Mouse (Mus musculus) large intestine, adult 2 months (tissue): ENCODE data around the gene Abca1. TPM values are rescaled to one million over a fixed set of nuclear protein-coding genes. Genes with fewer than 3 reads are reported as not detected.

Source experiments
- DNase-seq: peaks from one replicate; pipeline ENCODE4 v3.0.0-alpha.2; 2012; ENCODE audit warnings: low read depth, low spot score
- WGBS: fragments of 180-500 bp; shearing (Covaris S2); methylation state at CpG from one replicate; pipeline ENCODE4 v1.1.7; 2018; 5-methylcytosine and 5-hydroxymethylcytosine counted together
- polyA plus RNA-seq: library from polyadenylated mRNA; depleted of rRNA; stranded (reverse); fragments of >200 nt; gene quantifications from 2 replicates; pipeline ENCODE4 v1.2.3, GENCODE M21; 2012

Abca1 gene
- polyA plus RNA-seq, 1 experiment, result 1.5 TPM

DNA sequence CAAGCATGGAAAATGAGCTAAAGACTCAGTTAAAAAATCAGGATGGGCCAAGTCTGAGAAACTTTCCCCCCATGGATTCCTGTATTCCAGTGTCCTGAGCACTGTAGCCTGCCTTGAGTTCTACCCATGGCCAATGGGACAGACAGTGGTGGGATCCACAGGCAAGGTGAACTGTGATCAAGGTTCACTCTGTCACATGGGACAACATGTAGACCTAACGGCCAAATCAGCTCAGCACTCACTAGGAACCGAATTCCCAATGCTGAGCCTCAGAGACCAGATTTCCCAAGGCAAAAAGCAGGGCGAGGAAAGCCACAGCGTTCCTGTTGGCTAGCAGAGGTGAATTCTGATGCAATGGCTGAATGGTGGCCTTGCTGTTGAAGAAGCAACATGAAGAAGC lies 64.8 kb downstream of the Abca1 start:
- 85% methylated on average over 4 of the region's 4 CpGs for WGBS
- DNase-seq, result no peak

DNA sequence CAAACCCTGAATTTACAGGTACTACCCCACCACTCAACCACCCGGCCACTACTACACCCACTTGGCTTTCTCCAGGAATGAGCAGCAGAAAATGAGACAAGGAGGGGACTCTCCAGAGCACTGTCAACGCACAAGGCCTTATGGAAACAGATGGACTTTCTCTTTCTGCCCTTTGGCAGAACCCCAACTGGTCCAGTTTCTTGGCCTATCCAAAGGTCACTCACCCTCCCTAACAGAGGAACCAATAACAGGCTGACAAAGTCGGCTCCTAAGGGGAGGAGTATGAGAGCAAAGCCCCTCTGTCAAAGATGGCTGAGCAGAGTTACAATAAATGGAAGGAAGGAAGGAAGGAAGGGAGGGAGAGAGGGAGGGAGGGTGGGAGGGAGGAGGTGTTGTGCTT lies 65.4 kb downstream of the Abca1 start:
- DNase-seq, result no peak
- 49% methylated on average over 3 of the region's 3 CpGs for WGBS

DNA sequence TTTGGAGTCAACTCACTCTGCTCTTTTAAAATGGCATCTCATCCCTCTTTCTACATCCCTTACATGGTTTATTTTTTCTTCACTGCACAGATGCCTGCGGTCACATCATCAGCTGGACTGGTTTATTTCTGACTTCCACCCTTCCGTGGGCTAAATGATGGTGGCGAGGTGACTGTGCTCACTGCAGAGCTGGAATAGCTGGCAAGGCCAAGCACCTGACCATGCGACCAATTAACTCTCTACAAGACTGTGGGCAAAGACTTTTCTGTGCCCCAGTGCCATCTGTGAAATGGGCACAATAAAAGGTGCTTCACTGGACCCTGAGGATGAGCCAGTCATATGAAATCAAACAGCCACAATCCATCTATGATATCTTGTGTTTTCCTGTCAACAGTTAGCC lies 66.1 kb downstream of the Abca1 start:
- no peak for DNase-seq
- WGBS, result 93% methylated on average over 4 of the region's 4 CpGs

DNA sequence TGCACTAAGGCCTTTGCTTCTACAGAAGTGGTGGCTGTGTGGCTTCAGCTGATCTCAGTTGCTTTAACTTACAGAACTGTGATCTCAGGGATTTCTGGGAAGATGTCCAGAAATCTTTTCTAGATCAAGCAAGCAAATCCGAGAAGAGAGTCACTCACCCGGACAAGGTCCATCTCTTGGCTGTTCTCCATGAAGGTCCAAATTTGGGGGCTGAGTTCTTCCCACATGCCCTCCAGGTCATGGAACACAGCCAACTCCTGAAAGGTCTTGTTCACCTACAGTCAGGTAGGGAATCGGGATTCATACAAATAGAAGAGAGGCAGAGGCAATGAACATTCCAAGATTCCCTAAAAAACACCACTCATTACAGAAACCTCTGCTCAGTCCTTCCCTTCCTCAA lies 70.1 kb downstream of the Abca1 start:
- WGBS, result 69% methylated on average over 3 of the region's 3 CpGs
- DNase-seq, result no peak

DNA sequence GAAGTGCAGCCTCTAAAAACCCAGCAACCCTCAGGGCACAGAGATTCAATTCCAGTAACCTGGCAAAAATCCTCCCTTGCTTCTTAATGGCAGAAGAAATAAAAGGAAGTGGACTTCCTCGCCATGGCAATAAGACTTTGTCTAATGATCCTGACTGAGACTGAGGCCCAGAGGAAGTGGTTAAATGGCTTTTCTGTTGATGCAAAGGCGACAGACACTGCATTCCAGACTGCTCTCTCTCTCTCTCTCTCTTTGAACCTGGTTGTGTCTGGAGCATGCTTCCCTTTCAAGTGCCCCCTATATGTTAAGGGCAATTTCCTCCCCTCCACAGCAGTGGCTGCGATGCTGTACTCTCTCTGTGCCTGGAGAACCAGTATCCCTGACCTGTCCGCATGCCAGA lies 70.7 kb downstream of the Abca1 start:
- 64% methylated on average over 4 of the region's 4 CpGs for WGBS
- DNase-seq, result no peak

DNA sequence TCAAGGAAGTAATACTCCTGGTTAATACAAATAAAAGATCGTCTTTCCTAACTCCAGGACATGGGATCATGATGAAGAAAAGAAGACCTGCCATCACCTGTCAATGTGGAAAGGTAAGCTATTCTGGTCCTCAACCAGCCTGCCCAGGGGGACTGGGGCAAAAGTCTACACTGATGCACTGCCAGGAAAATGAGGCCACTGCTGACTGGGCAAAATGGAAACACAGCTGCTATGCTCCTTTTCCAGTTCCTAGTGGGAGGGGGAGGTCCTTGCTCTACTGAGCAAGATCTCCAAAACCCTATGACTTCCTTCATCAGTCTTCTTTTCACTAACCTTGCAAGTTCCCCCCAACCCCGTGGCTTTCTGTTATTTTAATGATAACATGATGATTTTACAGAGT lies 73.1 kb downstream of the Abca1 start:
- DNase-seq, result no peak
- 72% methylated on average over 2 of the region's 2 CpGs for WGBS

DNA sequence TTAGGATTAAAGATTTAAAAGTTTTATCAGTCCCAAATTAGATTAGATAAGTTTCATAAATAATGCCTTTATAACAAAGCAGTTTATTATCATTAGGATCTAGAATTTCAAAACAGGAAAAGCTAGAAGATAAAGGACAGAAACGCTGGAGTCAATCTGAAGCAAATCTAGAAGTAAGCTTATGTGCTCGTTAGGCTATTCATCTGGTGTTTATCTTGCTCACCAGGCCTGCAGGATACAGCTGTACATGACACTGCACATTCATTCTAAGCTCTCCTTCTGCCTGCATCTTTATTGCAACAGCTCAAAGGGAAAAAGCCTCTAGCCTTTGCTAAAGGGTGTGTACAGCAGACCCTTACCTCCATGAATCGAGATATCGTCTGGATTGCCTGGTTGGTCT lies 74.1 kb downstream of the Abca1 start:
- DNase-seq, result no peak
- WGBS, result 59% methylated on average over 4 of the region's 4 CpGs

DNA sequence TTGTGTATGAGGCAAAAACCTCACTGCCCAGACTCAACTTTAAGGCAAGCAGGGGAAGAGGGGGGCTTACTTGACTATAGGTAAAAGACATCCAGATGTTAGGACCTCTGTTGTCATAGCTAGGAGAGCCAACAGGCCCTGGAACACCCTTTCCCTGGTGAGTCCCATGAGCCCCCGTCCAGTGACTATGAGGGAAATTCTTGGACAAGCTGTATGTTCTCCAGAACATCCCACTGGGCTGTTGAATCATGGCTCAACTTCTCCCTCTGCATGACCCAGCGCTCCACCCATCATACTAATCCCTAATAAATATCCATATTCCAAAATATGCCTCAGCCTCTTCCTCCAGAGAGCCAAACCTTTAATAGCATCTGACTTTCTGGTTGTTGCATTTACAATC lies 76.6 kb downstream of the Abca1 start:
- no peak for DNase-seq
- WGBS, result 87% methylated on average over 2 of the region's 2 CpGs

DNA sequence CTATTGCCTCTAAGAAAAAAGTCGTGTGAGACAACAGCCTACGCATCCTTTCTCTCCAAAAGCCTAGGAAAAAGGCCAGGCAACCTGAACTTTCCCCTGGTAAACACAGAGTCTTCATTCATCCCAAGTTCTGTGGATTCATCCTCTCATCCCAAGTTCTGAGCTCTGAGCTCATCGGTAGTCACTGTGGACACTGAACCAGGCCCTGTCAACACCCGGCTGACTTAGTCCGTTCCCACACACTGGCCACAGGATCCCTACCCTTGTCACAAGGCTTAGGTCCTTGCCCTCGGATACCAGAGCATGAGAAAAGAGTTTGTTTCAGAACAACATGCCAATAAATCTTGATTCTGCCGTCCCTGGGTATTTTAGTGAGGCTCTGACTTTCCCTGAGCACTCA lies 77.2 kb downstream of the Abca1 start:
- 81% methylated on average over 7 of the region's 7 CpGs for WGBS
- no peak for DNase-seq

DNA sequence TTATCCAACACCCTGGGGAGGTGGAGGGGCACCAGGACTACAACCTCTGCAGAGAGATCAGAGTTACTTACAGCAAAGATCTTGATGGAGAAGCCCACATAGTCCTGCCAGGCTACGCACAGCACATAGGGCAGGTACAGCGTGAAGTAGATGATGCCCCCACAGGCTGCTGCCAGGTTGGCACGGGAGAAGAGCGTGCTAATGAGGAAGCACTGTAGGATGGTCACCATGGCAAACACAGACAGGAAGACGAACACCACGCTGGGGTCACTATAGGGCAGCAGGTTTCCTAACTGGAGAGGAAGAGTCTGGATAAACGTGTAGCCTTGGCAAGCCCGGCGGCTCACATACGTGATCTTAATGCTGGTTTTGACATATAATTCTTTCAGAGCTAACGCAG lies 77.8 kb downstream of the Abca1 start:
- DNase-seq, result no peak
- WGBS, result 86% methylated on average over 11 of the region's 11 CpGs

DNA sequence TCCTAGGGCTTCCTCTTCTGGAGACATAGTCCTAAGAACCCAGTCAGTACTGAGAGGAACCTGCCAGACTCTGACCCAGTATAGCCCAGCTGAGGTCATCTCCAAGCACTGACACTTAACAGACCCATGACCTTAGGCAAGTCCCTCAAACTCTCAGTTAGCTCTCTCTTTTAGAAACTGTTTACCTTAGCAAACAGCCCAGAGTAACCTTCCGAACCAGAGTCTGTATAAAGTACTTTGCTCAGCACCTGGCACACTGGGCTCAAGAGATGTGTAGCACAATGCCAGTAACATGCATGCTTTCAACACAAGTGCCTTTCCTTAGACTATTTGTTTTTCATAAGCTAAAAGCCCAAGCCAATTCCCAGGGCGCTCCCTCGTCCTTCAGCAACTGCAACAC lies 79.4 kb downstream of the Abca1 start:
- WGBS, result 81% methylated on average over 3 of the region's 3 CpGs
- no peak for DNase-seq

DNA sequence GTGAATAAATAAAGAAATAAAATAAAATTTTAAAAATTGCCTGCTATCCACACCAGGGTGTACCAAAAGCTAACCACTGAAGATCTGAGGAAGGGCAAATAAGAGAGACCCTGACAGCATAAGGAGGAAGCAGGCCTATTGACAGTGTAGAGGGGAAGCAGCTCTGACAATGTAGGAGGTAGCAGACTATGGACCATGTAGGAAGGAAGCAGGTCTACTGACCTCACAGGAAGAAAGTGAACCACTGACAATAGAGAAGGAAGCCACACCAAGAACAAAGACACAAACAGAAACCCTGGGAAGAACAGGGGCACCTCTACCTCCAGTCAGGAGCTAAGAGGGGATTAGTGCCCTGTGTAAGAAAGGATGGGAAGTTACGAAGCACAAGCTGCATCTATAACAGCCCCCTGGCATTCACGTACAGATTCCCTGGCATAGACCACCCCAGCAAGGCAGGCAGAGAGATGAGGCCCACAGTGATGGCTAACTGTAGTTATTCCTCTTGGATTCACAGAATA lies 80.8 kb downstream of the Abca1 start:
- no peak for DNase-seq
- 87% methylated on average over 2 of the region's 2 CpGs for WGBS

DNA sequence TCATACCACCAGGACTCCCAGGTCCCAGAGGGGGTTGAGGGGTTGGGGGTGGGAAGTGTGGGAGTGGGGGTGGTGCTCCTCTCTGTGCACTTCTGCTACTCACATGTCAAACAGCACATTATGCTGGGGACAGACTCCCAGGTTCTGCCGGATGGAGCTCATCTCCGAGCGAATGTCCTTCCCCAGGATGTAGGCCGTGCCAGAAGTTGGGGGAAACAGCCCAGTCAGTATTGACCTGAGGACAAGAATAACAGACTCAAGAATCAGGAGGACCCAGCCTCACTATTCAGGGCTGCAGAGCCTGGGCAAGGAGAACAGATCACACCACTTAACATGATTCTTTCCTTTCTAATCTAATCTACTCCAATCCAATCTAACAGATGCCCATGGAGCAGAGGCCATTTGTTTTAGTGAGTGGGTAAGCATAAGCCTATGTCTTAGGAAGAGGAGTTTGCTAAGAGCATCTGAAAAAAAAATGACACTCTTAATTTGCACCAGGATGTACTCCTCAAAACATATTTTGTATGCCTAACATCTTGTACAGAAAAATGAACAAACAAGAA lies 82.8 kb downstream of the Abca1 start:
- 96% methylated on average over 4 of the region's 4 CpGs for WGBS
- no peak for DNase-seq

DNA sequence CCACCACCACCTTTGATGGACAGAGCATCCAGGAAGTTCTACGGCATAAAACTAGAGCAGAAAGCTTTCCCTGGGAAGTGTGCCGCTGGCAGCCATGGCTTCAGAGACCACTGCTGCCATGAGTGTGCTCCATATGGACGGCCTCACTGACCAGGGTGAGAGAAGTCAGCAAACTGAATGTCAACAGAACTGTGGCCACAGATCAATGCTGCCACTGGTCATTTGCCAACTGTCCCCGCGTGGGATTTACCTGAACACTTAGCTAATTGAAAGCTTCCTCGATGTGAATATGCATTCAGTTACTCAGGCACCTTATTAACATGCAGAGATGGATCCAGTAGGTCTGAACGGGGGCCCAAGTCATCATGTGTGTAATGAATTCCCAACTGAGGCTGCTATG lies 86.7 kb downstream of the Abca1 start:
- no peak for DNase-seq
- WGBS, result 95% methylated on average over 7 of the region's 7 CpGs

DNA sequence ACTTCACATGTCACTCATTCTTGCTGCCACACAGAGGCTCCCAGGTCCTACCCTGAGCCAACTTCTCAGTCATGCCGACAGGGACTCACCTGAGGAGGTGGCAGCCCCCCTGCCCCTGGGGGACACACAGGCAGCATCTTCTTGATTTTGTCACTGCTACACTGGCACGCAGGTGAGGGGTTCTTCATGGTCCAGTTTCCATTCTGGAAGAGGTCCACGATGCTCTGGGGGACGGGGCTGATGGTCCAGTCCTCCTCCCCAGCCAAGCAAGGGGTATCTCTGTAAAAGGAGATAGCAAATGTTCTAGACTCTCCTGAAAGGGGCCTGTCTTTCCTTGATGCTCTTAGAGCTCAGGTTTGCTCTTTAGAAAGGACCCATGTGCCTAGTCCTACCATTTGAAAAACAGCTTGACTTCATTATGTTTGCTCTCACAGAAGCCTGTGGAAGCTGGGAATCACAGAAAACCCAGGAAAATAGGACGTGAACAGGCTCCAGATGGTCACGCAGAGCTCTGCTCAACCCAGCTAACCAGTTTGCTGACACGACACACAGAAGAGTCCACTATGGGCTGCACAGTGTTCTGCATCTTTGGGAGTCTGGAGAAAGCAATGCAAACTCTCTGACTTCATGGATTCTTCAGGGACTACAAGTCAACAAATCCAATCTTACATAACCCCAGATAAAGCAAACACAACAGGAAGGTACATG lies 97.2 kb downstream of the Abca1 start:
- WGBS, result 86% methylated on average over 7 of the region's 7 CpGs
- no peak for DNase-seq

DNA sequence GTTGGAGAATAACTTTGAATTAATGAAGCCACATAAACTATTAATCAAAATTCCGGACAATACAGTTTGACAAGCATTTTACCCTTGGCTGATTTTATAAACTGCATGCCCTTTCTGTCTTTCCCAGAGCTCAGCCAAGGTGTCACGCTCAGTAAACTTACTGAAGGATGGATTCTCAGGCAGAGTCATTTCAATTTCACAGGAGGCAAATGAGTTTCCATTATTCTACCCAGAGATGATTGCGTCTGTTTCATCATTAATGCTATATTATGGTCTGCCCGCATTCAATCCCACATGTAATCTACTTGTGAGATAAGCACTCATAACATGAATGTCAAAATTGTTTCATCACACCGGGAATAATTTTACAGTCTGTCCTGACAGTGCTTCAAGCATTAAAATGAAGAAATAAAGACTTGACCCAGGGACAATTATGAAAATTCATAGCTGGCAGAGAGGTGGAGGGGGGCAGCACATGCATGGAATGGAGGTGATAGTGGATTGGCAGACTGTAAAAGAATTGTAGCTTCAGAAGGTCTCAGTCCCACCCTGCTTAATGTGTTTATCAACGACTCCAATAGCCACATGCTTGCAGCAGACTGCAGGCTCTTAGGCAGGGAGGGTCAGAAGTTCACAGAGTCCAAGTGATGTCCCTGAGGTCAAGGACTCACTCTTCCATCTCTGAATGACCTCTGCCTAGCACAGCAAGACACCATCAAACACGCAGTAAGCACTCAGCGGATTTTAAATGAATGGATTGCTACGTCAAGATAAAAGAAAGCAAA lies 113.3 kb downstream of the Abca1 start:
- 75% methylated on average over 9 of the region's 9 CpGs for WGBS
- no peak for DNase-seq

DNA sequence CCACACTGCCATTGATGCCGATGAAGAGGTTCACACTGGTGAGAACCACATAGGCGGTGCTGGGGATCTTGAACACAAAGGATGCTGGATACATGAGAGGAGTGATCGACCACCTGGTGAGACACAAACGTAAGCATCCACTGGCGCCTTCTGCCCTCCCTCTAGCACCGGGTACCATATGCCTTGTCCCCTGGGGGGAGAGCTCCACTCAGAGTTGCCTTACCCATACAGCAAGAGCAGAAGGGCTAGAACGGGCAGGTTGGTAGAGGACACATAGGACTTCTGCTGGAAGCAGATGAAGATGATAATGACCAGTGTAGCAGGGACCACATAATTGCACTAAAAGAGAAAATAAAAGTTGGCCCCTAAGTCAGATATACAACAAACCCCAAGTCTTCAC lies 113.9 kb downstream of the Abca1 start:
- DNase-seq, result no peak
- 90% methylated on average over 7 of the region's 7 CpGs for WGBS

DNA sequence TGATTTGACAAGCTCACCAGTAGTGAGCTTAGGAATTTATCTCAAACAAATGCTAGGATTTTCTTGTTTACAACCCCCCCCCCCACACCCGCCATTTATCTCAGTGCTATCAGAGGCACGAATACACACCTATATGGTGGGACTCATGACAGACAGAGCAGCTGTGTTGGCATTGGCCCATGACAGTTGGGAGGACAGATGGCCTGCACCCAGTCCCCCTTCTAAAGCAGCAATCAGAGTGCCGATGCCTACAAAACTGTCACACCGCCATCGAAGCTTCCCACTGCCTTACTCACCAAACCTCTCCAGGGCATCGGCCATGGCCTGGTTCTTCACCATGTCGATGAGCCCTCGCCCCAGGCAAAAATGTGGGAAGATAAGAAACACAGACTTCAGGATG lies 115.9 kb downstream of the Abca1 start:
- WGBS, result 92% methylated on average over 8 of the region's 8 CpGs
- DNase-seq, result no peak

DNA sequence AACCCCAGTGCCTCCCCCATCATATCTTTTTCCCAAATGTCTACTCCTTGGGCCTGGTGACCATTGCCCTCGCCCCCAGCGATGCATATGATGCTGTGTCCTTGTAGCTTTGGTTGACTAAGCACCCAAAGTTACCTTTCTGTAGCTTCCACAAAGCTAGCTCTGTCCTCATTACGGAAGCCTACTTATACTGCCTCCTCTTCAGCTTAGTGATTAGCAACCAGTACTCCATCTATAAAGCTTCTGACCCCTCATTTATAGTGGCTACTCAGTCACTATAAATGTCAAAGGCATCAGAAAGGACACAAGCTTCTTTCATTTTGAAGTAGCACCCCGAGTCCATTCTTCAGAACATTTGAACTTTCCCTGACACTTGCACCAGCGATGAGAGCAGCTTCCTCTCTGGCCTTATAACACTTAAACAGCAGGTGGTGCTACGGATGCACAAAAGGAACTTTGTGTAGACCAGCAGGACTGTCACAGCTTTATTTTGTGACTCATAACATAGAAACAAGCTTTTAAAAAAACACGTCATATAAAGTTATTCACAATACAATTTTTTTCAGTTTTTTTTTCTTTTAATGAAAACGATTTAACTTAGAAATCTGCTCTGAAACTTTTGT lies 129.3 kb downstream of the Abca1 start:
- no peak for DNase-seq
- 49% methylated on average over 8 of the region's 8 CpGs for WGBS

DNA sequence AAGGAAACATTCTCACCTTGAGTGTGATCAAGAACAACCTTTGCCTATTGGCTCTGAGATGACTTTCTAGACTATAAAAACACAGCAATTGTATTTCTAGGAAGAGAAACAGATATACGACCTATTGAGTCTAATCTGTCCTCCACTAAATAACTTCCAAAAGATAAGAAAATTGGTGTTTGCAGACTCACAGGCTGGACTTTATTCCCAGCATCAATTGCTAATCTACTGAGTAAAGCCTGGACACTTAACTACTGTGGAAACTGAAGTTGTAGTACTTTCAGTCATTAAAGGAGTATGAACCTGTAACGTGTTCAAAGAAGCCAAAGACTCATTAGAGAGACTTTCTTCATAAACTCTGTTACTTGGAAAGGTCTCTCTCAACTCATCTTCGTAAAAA lies 131.9 kb downstream of the Abca1 start:
- DNase-seq, result no peak
- 54% methylated on average over 3 of the region's 3 CpGs for WGBS

DNA sequence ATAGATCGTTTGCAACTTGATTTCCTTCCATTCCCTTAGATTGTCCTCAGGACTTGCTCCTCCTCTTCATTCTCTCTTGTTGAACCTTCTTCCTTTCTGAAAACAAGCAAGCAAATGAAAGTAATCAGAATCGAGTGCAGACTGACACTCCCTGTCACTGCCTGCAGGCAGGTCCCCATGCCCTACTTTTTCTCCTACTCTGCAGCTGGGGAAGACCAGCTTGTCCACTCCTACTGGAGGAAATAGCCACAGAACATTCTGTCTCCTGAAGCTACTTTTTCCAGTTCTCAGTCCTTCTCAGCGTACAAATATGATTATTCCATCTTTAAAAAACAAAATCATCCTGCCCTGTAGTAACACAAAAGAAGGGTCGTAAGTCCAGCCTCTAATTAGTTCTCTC lies 135.3 kb downstream of the Abca1 start:
- WGBS, result 81% methylated on average over 4 of the region's 4 CpGs

More for the DNA sequence above, 135.3 kb downstream of the Abca1 start:
- DNase-seq, result no peak
